Mouse (Mus musculus) liver, adult 2 months (tissue): Measurements from ENCODE around the gene Epha4. TPM values are rescaled to one million over a fixed set of nuclear protein-coding genes. Genes with fewer than 3 reads are reported as not detected.

Source experiments
- DNase-seq: peaks from one replicate; pipeline ENCODE4 v3.0.0-alpha.2; 2011; ENCODE audit warnings: low read depth, low spot score; ENCODE audit errors: extremely low read depth
- H3K27ac ChIP-seq: fragments of 200-500 bp; replicated peaks from 2 replicates; pipeline ENCODE4 v1.5.1; 2012; ENCODE audit warnings: low read depth, mild to moderate bottlenecking, control low read depth, inconsistent platforms, low read length; ENCODE audit not compliant: insufficient read depth
- H3K27me3 ChIP-seq: fragments of 200-500 bp; 2 replicates; pipeline ENCODE4 v1.6.1; 2012; ENCODE audit warnings: mild to moderate bottlenecking, moderate library complexity, low read length, inconsistent platforms; ENCODE audit not compliant: control insufficient read depth, insufficient read depth
- H3K36me3 ChIP-seq: fragments of 200-500 bp; 2 replicates; pipeline ENCODE4 v1.6.1; 2012; ENCODE audit warnings: low read length, inconsistent platforms; ENCODE audit not compliant: control insufficient read depth, insufficient read depth
- H3K4me1 ChIP-seq: fragments of 200-500 bp; 2 replicates; pipeline ENCODE4 v1.6.1; 2011; ENCODE audit warnings: low read length; ENCODE audit not compliant: control insufficient read depth, insufficient read depth
- H3K4me3 ChIP-seq: fragments of 200-500 bp; 2 replicates; pipeline ENCODE4 v1.5.1; 2011; ENCODE audit warnings: low read depth, mild to moderate bottlenecking, control low read depth, low read length, moderate library complexity; ENCODE audit not compliant: insufficient read depth
- H3K79me2 ChIP-seq: fragments of 200-500 bp; 2 replicates; pipeline ENCODE4 v1.6.1; 2012; ENCODE audit warnings: inconsistent platforms, mild to moderate bottlenecking, low read length, moderate library complexity; ENCODE audit not compliant: control insufficient read depth, insufficient read depth
- H3K9ac ChIP-seq: fragments of 200-500 bp; 2 replicates; pipeline ENCODE4 v1.6.1; 2012; ENCODE audit warnings: low read depth, mild to moderate bottlenecking, control low read depth, inconsistent platforms, low read length
- CTCF ChIP-seq: fragments of 200-500 bp; IDR thresholded peaks from 2 replicates; pipeline ENCODE4 v1.5.1; 2011; ENCODE audit warnings: low read depth, low read length, control low read depth
- POLR2A ChIP-seq: fragments of 200-500 bp; IDR thresholded peaks from 2 replicates; pipeline ENCODE4 v1.6.1; 2011; ENCODE audit warnings: low read length, control low read depth; ENCODE audit not compliant: insufficient read depth; ENCODE audit errors: extremely low read depth
- WGBS: fragments of 180-500 bp; shearing (Covaris S2); methylation state at CpG from one replicate; pipeline ENCODE4 v1.1.7; 2018; 5-methylcytosine and 5-hydroxymethylcytosine counted together
- polyA plus RNA-seq: library from polyadenylated mRNA; depleted of rRNA; stranded (reverse); fragments of >200 nt; gene quantifications from 2 replicates; pipeline ENCODE4 v1.2.3, GENCODE M21; 2012
- total RNA-seq: library from RNA; depleted of rRNA; stranded (reverse); fragments of >200 nt; gene quantifications from 2 replicates; pipeline ENCODE4 v1.2.3, GENCODE M21; 2014

The Epha4 gene
- total and polyA plus RNA-seq, 2 experiments, result 0.10 to 0.18 TPM

DNA sequence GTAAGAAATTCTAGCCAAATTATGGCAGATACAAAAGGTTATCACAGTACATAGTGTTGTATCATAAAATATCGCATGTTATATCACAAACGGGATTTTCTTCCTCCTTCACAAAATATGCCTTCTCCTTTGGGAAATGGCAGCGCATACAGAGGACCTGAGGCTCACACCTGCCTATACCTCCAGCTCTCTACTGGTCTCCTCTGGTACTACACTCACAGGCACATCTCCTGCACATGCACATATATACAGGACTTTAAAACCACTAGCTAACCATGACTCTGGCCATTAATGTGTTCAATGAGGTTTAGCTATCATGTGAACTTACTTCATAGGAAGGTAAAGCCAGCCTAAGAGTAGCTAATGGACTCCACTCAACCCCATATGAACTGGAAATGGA, 81.7 kb downstream of the Epha4 start:
- no peaks in the 10 kb centered on the region for H3K27me3 ChIP-seq
- 96% methylated on average over 3 of the region's 3 CpGs for WGBS
- H3K79me2 ChIP-seq, result no peaks in the 10 kb centered on the region
- H3K27ac ChIP-seq, result no peak overlapping the region
- no peak overlapping the region for H3K9ac ChIP-seq
- TF ChIP-seq POLR2A, result no peak
- no peak for TF ChIP-seq CTCF
- H3K36me3 ChIP-seq, result no peaks in the 10 kb centered on the region
- no peaks in the 10 kb centered on the region for H3K4me1 ChIP-seq
- no peak overlapping the region for H3K4me3 ChIP-seq
- no peak for DNase-seq

DNA sequence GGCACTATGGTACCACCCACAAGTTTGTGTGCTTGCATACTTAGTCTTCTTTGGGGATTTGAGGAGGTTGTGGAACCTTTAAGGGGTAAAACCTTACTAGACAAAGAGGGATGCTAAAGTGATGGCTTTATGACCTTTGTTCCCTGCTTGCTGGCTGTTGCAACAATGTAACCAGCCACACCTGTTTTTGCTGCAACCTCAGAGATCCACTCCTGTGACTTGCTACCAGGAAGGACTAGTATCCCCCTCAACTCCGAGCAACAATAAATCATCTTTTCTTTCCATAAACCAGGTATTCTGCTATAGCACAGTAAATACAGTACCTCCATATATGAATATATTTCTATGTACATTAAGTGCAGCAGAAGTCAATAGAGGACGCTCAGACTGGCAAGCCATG, 82.4 kb downstream of the Epha4 start:
- Histone ChIP-seq H3K27ac (no peak overlapping the region), H3K79me2 (no peaks in the 10 kb centered on the region), H3K9ac (no peak overlapping the region), H3K27me3 (no peaks in the 10 kb centered on the region), H3K36me3 (no peaks in the 10 kb centered on the region), H3K4me1 (no peaks in the 10 kb centered on the region), H3K4me3 (no peak overlapping the region)
- TF ChIP-seq POLR2A, result no peak
- TF ChIP-seq CTCF, result no peak
- no peak for DNase-seq
- WGBS, result 86% methylated on average over 2 of the region's 2 CpGs

DNA sequence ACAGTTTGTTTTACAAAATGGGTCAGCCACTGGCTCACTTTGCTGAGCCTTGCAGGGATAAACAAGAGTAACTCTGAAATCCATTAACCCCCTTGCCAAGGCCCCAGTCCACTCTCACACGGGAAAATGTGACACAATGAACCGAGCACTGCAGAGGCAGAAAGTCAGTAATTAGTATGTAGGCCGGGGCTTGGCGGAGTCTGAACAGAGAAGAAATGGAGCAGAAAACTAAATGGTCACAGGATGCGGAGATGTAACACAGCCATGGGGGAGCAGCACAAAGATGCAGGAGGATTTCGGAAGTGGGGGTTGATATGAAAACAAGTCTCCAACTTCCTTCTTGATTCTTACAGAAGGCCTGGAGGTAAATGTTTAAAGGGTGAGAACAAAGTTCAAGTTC, 85.7 kb downstream of the Epha4 start:
- no peak overlapping the region for H3K9ac ChIP-seq
- no peak overlapping the region for H3K4me3 ChIP-seq
- H3K79me2 ChIP-seq, result no peaks in the 10 kb centered on the region
- no peaks in the 10 kb centered on the region for H3K27me3 ChIP-seq
- TF ChIP-seq CTCF (no peak), POLR2A (no peak)
- no peaks in the 10 kb centered on the region for H3K4me1 ChIP-seq
- no peak overlapping the region for H3K27ac ChIP-seq
- no peak for DNase-seq
- 91% methylated on average over 6 of the region's 6 CpGs for WGBS
- H3K36me3 ChIP-seq, result no peaks in the 10 kb centered on the region

DNA sequence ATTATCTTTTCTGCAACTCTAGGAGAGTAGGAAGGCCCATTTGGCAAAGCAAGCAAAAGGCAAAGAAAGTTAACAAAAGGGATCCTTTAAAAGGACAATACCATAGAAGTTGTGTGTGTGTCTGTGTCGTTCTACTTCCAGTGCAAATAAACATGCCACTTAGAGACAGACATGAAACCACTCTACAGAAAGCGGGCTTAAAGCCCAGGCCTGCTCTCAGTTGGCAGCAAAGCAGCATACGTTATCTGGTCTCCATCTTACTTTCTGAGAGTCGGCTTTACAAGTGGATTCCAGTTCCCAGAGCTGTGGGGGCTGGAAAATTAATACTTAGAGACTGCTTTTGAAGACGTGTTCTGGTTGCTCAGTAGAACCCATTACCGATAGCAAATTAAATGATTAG, 87.9 kb downstream of the Epha4 start:
- Histone ChIP-seq H3K27ac (no peak overlapping the region), H3K27me3 (no peaks in the 10 kb centered on the region), H3K4me3 (no peak overlapping the region), H3K9ac (no peak overlapping the region), H3K79me2 (no peaks in the 10 kb centered on the region), H3K4me1 (no peaks in the 10 kb centered on the region), H3K36me3 (no peaks in the 10 kb centered on the region)
- 88% methylated on average over 6 of the region's 6 CpGs for WGBS
- TF ChIP-seq CTCF (no peak), POLR2A (no peak)
- DNase-seq, result no peak

DNA sequence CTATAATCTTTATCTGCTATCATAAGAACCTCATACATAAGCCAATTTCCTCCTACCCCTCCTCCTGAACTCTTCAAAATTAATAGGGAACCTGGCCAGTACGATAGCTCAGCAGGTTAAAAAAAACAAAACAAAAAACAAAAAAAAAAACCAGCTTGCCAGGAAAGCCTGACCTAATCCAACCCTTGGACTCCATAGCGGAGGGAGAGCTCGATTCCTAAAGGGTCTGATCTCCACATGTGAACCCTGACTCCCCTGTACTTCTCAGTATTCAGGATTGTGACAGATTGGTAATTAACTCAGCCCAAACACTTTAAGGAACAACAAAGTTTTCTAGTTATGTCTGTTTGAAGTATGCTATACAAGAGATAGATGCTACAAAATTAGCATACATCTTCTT, 89.7 kb downstream of the Epha4 start:
- DNase-seq, result no peak
- Histone ChIP-seq H3K27me3 (no peaks in the 10 kb centered on the region), H3K79me2 (no peaks in the 10 kb centered on the region), H3K4me3 (no peak overlapping the region), H3K4me1 (no peaks in the 10 kb centered on the region), H3K36me3 (no peaks in the 10 kb centered on the region), H3K9ac (no peak overlapping the region), H3K27ac (no peak overlapping the region)
- 72% methylated on average over 3 of the region's 3 CpGs for WGBS
- TF ChIP-seq POLR2A, result no peak
- TF ChIP-seq CTCF, result no peak

DNA sequence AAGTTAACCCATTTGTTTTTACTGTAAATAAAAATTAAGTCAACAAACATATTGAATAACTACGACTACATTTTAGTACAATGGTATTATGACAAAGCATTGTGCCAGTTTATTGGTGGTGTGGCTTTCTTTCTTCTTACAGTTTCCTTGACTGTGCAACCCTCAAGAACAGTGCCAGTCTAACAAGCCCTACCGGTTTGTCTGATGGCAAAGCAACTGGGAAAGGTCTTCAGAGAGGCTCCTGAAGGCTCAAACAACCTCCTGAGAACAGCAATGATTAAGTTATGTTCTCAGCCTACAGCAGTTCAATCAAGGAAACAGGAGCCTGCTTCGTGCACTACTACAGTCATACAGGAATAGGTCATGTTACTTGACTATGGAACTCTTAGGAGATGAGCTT, 93.8 kb downstream of the Epha4 start:
- Histone ChIP-seq H3K36me3 (no peaks in the 10 kb centered on the region), H3K27ac (no peak overlapping the region), H3K27me3 (no peaks in the 10 kb centered on the region), H3K9ac (no peak overlapping the region), H3K4me1 (no peaks in the 10 kb centered on the region), H3K79me2 (no peaks in the 10 kb centered on the region), H3K4me3 (no peak overlapping the region)
- no peak for DNase-seq
- no peak for TF ChIP-seq POLR2A
- no peak for TF ChIP-seq CTCF
- WGBS, result 88% methylated on average over 3 of the region's 3 CpGs
